Mouse (Mus musculus) intestine, embryonic 15.5 days (tissue): ENCODE data around the gene Hsh2d. TPM values are rescaled to one million over a fixed set of nuclear protein-coding genes. Genes with fewer than 3 reads are reported as not detected.

Experiments used
- ATAC-seq: fragments of 200-750 bp; cut with Nextera tagmentation; 2 replicates; pipeline ENCODE4 v1.8.0; 2017; ENCODE audit warnings: moderate TSS enrichment, moderate library complexity
- H3K27ac ChIP-seq: fragments of 300-500 bp; sonication (generic); 2 replicates; pipeline ENCODE4 v1.5.1; 2015; ENCODE audit warnings: mild to moderate bottlenecking, inconsistent platforms
- H3K27me3 ChIP-seq: fragments of 300-500 bp; sonication (generic); replicated peaks from 2 replicates; pipeline ENCODE4 v1.6.1; 2015; ENCODE audit warnings: inconsistent platforms
- H3K36me3 ChIP-seq: fragments of 300-500 bp; sonication (generic); 2 replicates; pipeline ENCODE4 v1.6.1; 2015; ENCODE audit warnings: inconsistent platforms
- H3K4me1 ChIP-seq: fragments of 300-500 bp; sonication (generic); replicated peaks from 2 replicates; pipeline ENCODE4 v1.6.1; 2015; ENCODE audit warnings: inconsistent platforms
- H3K4me2 ChIP-seq: fragments of 300-500 bp; sonication (generic); replicated peaks from 2 replicates; pipeline ENCODE4 v1.6.1; 2015; ENCODE audit warnings: mild to moderate bottlenecking, inconsistent platforms
- H3K4me3 ChIP-seq: fragments of 300-500 bp; sonication (generic); replicated peaks from 2 replicates; pipeline ENCODE4 v1.5.1; 2015; ENCODE audit warnings: inconsistent platforms
- H3K9ac ChIP-seq: fragments of 300-500 bp; sonication (generic); 2 replicates; pipeline ENCODE4 v1.6.1; 2015; ENCODE audit warnings: inconsistent platforms
- H3K9me3 ChIP-seq: fragments of 300-500 bp; sonication (generic); 2 replicates; pipeline ENCODE4 v1.6.1; 2016; ENCODE audit warnings: inconsistent platforms
- WGBS: fragments of 180-500 bp; shearing (Covaris S2); methylation state at CpG from one replicate; pipeline ENCODE4 v1.1.7; 2015; 5-methylcytosine and 5-hydroxymethylcytosine counted together
- polyA plus RNA-seq: library from polyadenylated mRNA; unstranded; fragments of >200 nt; fragmentation: Nextera tagmentation; extraction: Ambion mirVana; gene quantifications from 2 replicates; pipeline ENCODE4 v1.2.1, GENCODE M21; 2015

Gene Hsh2d
- polyA plus RNA-seq, 1 experiment from 2014 or later, result 1.5 TPM

GRCm38 (mm10) chr8:72160007-72160406 is 29.4 kb upstream of the Hsh2d start:
- WGBS, result 64% methylated on average over 3 of the region's 3 CpGs

GRCm38 (mm10) chr8:72160707-72161697 is 28.4 kb upstream of the Hsh2d start, which contains the start of gene Rab8a:
Gene Rab8a (plus strand): TSS chr8:72161200.
- peak within 1 kb of the TSS; percentile 92 for H3K4me3 ChIP-seq
- peaks cover 8% of the 10 kb centered on the region for H3K4me1 ChIP-seq
- peak within 1 kb of the TSS; percentile 74 for H3K4me2 ChIP-seq
- WGBS, result under 1% methylated on average over 82 of the region's 82 CpGs
- peak within 1 kb of the TSS; percentile 85 for H3K27ac ChIP-seq
- H3K9me3 ChIP-seq, result no peaks in the 10 kb centered on the region
- no peaks in the 10 kb centered on the region for H3K27me3 ChIP-seq
- H3K9ac ChIP-seq, result peak within 1 kb of the TSS; percentile 97
- peak; percentile 99 for ATAC-seq
- 0 out of 2 replicates have a peak, but pooled peaks cover 5% of the 10 kb centered on the region for H3K36me3 ChIP-seq

More at GRCm38 (mm10) chr8:72160007-72160406, 29.4 kb upstream of the Hsh2d start:
- H3K36me3 ChIP-seq, result 0 out of 2 replicates have a peak, but pooled peaks cover 5% of the 10 kb centered on the region
- peak overlapping the region; percentile 92 for H3K4me3 ChIP-seq
- H3K9ac ChIP-seq, result no peak overlapping the region
- H3K27ac ChIP-seq, result no peak overlapping the region
- ATAC-seq, result no peak
- no peaks in the 10 kb centered on the region for H3K27me3 ChIP-seq
- no peaks in the 10 kb centered on the region for H3K9me3 ChIP-seq
- H3K4me2 ChIP-seq, result peak overlapping the region; percentile 66
- peaks cover 8% of the 10 kb centered on the region for H3K4me1 ChIP-seq

- Histone ChIP-seq H3K4me3 (no peak overlapping the region), H3K36me3 (0 out of 2 replicates have a peak, but pooled peaks cover 5% of the 10 kb centered on the region), H3K27ac (no peak overlapping the region), H3K9me3 (no peaks in the 10 kb centered on the region), H3K27me3 (no peaks in the 10 kb centered on the region), H3K9ac (no peak overlapping the region), H3K4me2 (peak overlapping the region; percentile 74; the same call in 1 of the 2 replicates), H3K4me1 (peaks cover 8% of the 10 kb centered on the region)
- no peak for ATAC-seq
Measured at GRCm38 (mm10) chr8:72162821-72163220, 26.6 kb upstream of the Hsh2d start.

DNA sequence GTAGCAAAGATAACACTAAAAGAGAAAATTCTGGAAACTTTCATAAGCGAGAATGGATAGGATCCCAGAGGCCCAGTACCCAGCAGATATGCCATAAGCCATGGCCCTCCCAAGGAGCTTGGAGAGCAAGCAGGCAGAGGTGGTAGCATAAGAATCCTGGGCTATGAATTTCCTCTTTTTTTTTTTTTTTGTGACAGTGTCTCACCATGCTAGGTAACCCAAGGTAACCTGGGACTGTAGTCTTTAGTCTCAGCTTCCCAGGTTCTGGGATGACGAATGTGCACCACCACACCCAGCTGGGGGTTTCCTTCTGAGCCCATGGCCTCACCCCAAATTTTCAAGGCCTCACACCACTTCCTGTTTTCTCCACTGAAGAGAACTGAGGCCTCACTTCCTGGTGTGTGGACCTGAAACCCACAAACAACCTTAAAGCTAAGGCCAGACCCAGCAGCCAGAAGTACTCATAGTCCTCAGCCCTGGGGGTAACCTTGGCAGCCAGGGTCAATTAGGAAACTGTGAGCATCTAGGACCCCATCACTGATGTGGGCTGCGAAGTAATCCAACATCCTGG is 20.3 kb upstream of the Hsh2d start:
- Histone ChIP-seq H3K4me1 (no peaks in the 10 kb centered on the region), H3K36me3 (peaks cover 45% of the 10 kb centered on the region), H3K27me3 (no peaks in the 10 kb centered on the region), H3K4me2 (no peak overlapping the region), H3K9ac (no peak overlapping the region), H3K27ac (no peak overlapping the region), H3K9me3 (no peaks in the 10 kb centered on the region), H3K4me3 (no peak overlapping the region)
- WGBS, result 86% methylated on average over 3 of the region's 3 CpGs
- ATAC-seq, result 0 out of 2 replicates have a peak, but pooled peaks have one; percentile 9

DNA sequence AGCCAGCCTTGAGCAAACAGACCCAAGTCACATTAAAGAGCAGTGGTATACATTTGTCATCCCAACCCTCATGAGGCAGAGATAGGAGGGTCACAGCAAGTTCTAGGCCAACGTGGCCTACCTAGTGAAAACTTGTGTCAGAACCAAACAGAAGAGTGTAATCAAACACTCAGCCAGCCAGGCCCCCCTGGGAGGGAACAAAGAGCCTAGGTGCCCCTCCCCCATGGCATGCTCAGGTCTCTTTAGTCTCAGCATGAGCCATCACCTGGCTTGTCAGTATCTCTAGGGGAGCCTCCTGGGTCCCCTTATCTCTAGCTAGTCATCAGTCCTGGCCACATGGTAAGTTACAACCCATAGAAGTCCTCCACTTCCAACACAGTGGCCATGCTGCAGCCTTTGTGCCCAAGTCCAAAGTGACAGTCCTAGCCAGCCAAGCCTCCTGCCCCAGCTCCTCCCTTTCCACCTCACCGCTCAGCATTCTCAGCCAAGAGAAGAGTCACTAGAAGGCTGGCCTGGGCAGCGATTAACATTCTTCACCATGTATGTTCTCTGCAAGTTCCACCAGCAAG is 19.7 kb upstream of the Hsh2d start:
- H3K4me1 ChIP-seq, result no peaks in the 10 kb centered on the region
- 80% methylated on average over 3 of the region's 3 CpGs for WGBS
- no peaks in the 10 kb centered on the region for H3K9me3 ChIP-seq
- no peak overlapping the region for H3K4me3 ChIP-seq
- H3K27me3 ChIP-seq, result no peaks in the 10 kb centered on the region
- H3K9ac ChIP-seq, result no peak overlapping the region
- no peak overlapping the region for H3K27ac ChIP-seq
- no peak overlapping the region for H3K4me2 ChIP-seq
- ATAC-seq, result peak; percentile 79
- H3K36me3 ChIP-seq, result peaks cover 43% of the 10 kb centered on the region

DNA sequence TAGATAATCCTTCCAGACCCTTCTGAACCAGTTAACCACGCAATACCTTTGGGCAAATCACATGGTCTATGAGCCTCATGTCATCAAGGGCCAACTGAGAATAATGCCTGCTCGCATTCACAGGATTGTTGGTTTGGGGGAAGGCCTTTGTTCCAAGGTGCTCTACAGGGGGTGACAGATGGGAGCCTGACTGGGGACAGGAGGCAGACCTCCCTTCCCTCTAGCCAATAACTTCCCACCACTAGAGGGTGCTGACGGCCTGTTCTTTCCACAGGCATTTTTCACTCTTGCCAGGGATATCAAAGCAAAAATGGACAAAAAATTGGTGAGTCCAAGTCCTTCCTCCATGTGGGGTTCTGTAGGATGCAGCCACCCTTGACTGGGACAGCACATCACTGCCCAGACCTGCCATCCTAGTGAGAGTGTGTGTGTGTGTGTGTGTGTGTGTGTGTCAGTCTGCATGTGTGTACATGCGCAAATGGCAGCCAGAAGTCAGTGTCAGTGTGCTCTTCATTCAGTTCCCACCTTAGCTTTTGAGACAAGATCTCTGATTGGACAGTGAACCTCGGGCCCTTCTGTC is 12.0 kb upstream of the Hsh2d start:
- ATAC-seq, result peak; percentile 57

DNA sequence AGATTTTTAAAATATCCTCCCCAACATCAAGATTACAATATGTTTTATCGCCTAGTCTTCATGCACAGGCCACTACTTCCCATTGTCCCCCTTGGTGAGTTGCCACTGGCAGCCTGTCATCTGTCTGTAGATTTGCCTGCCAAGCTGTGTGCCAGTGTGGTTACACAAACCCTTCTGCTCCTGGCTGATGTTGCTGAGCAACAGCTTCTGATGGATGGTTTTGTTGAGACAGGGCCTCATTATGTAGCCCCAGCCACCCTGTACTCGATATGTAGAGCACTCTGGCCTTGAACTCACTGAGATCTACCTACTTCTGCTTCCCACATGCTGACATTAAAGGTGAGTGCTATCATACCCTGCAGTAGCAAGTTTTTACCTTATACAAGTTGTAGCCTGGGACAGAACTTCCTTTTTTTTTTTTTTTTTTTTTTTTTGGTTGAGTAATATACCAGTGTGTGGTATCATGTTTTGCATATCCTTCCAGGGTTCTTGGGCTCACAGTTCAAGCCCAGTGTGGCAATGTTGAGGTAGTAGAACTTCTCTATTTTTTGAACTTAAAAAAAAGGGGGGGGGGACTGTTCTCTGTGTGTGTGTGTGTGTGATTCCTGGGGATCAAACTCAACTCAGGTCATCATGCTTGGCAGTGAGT is 5.8 kb upstream of the Hsh2d start:
- Histone ChIP-seq H3K36me3 (peaks cover 11% of the 10 kb centered on the region), H3K4me3 (no peak overlapping the region), H3K4me1 (no peaks in the 10 kb centered on the region), H3K27me3 (no peaks in the 10 kb centered on the region), H3K4me2 (no peak overlapping the region), H3K27ac (no peak overlapping the region), H3K9me3 (no peaks in the 10 kb centered on the region), H3K9ac (no peak overlapping the region)
- 0 out of 2 replicates have a peak, but pooled peaks have one; percentile 49 for ATAC-seq
- WGBS, result 77% methylated on average over 2 of the region's 2 CpGs

More for the DNA sequence above, 12.0 kb upstream of the Hsh2d start:
- Histone ChIP-seq H3K4me3 (no peak overlapping the region), H3K27me3 (no peaks in the 10 kb centered on the region), H3K4me2 (no peak overlapping the region), H3K27ac (no peak overlapping the region), H3K4me1 (no peaks in the 10 kb centered on the region), H3K9ac (no peak overlapping the region), H3K9me3 (no peaks in the 10 kb centered on the region), H3K36me3 (peaks cover 54% of the 10 kb centered on the region)
- 69% methylated on average over 5 of the region's 5 CpGs for WGBS

GRCm38 (mm10) chr8:72187793-72188331 is 1.6 kb upstream of the Hsh2d start:
- Histone ChIP-seq H3K9me3 (no peaks in the 10 kb centered on the region), H3K4me1 (no peaks in the 10 kb centered on the region), H3K27me3 (no peaks in the 10 kb centered on the region), H3K4me3 (no peak overlapping the region), H3K27ac (no peak overlapping the region), H3K4me2 (no peak overlapping the region), H3K9ac (no peak overlapping the region), H3K36me3 (no peaks in the 10 kb centered on the region)
- 89% methylated on average over 2 of the region's 2 CpGs for WGBS
- ATAC-seq, result no peak

DNA sequence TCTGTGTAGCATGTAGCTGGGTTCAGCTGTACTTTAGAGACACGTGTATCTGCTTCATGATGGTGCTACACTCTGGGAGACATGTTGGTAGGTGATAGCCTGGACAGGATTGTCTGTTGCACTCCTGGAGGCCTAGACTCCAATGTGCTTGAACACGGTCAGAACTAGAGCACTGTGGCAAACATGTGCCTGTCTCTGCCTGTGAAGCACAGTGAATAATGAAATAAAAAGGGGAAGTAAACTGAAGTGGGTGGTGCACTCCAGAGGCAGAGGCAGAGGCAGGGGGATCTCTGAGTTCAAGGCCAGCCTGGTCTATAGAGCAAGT is 739 bp downstream of the Hsh2d start:
- H3K9me3 ChIP-seq, result no peaks in the 10 kb centered on the region
- H3K4me3 ChIP-seq, result 0 out of 2 replicates have a peak overlapping the region, but pooled peaks have one; percentile 14
- ATAC-seq, result no peak
- H3K4me1 ChIP-seq, result no peaks in the 10 kb centered on the region
- peak overlapping the region; percentile 66; the same call in 1 of the 2 replicates for H3K27ac ChIP-seq
- 71% methylated on average over 2 of the region's 2 CpGs for WGBS
- peak overlapping the region; percentile 37 for H3K4me2 ChIP-seq
- H3K27me3 ChIP-seq, result no peaks in the 10 kb centered on the region
- no peaks in the 10 kb centered on the region for H3K36me3 ChIP-seq
- no peak overlapping the region for H3K9ac ChIP-seq

- no peak overlapping the region for H3K4me3 ChIP-seq
- no peak overlapping the region for H3K4me2 ChIP-seq
- ATAC-seq, result no peak
- no peaks in the 10 kb centered on the region for H3K36me3 ChIP-seq
- no peaks in the 10 kb centered on the region for H3K27me3 ChIP-seq
- no peaks in the 10 kb centered on the region for H3K4me1 ChIP-seq
- no peak overlapping the region for H3K27ac ChIP-seq
- no peak overlapping the region for H3K9ac ChIP-seq
- H3K9me3 ChIP-seq, result no peaks in the 10 kb centered on the region
Measured at GRCm38 (mm10) chr8:72192065-72192464, 2.6 kb downstream of the Hsh2d start.

GRCm38 (mm10) chr8:72197997-72198396 is 8.6 kb downstream of the Hsh2d start:
- no peak overlapping the region for H3K27ac ChIP-seq

More at GRCm38 (mm10) chr8:72197997-72198396, 8.6 kb downstream of the Hsh2d start:
- H3K4me1 ChIP-seq, result no peaks in the 10 kb centered on the region
- 68% methylated on average over 8 of the region's 8 CpGs for WGBS
- H3K4me3 ChIP-seq, result no peak overlapping the region
- H3K36me3 ChIP-seq, result no peaks in the 10 kb centered on the region
- no peak overlapping the region for H3K4me2 ChIP-seq
- ATAC-seq, result no peak
- H3K27me3 ChIP-seq, result no peaks in the 10 kb centered on the region
- H3K9me3 ChIP-seq, result 0 out of 2 replicates have a peak, but pooled peaks cover 8% of the 10 kb centered on the region
- no peak overlapping the region for H3K9ac ChIP-seq
